Mouse (Mus musculus): ENCODE data around the gene Lmod3.

Lmod3 gene

GRCm38 (mm10) chr6:97252711-97253221, at the start of gene Lmod3:
Lmod3 (minus strand) TSS chr6:97252759.
- in situ Hi-C loops (cut with MboI, MseI) = loop anchor here (10.0 to 25.0 kb wide), 3 partner anchors 262 to 760 kb away; no protein-coding TSS in a partner anchor

GRCm38 (mm10) chr6:97302303-97302702, 49.7 kb upstream of the Lmod3 start:
- in situ Hi-C loops (cut with MboI, MseI) = no loop called here

GRCm38 (mm10) chr6:97300659-97301058, 48.1 kb upstream of the Lmod3 start:
- in situ Hi-C loops (cut with MboI, MseI) = no loop called here

GRCm38 (mm10) chr6:97300180-97300579, 47.6 kb upstream of the Lmod3 start:
- in situ Hi-C loops (cut with MboI, MseI) = no loop called here

- in situ Hi-C loops (cut with MboI, MseI) = loop anchor here (10.0 kb wide), 2 partner anchors 82 to 1728 kb away; partner anchors contain the start of gene Arl6ip5
These were observed 44.6 kb upstream of the Lmod3 start for GRCm38 (mm10) chr6:97297151-97297550.

GRCm38 (mm10) chr6:97295866-97296527, 43.4 kb upstream of the Lmod3 start:
- in situ Hi-C loops (cut with MboI, MseI) = loop anchor here (10.0 kb wide), 2 partner anchors 81 to 1729 kb away; partner anchors contain the start of gene Arl6ip5

GRCm38 (mm10) chr6:97295416-97295815, 42.9 kb upstream of the Lmod3 start:
- in situ Hi-C loops (cut with MboI, MseI) = loop anchor here (10.0 kb wide), 2 partner anchors 81 to 1729 kb away; partner anchors contain the start of gene Arl6ip5

- in situ Hi-C loops (cut with MboI, MseI) = loop anchor here (10.0 kb wide), 2 partner anchors 79 to 1731 kb away; partner anchors contain the start of gene Arl6ip5
These were observed 41.4 kb upstream of the Lmod3 start for GRCm38 (mm10) chr6:97293667-97294569.

GRCm38 (mm10) chr6:97292894-97293293, 40.3 kb upstream of the Lmod3 start:
- in situ Hi-C loops (cut with MboI, MseI) = loop anchor here (10.0 kb wide), 2 partner anchors 78 to 1732 kb away; partner anchors contain the start of gene Arl6ip5

- in situ Hi-C loops (cut with MboI, MseI) = loop anchor here (10.0 kb wide), 2 partner anchors 77 to 1733 kb away; partner anchors contain the start of gene Arl6ip5
These were observed 39.5 kb upstream of the Lmod3 start for GRCm38 (mm10) chr6:97292096-97292495.

- in situ Hi-C loops (cut with MboI, MseI) = loop anchor here (10.0 kb wide), 2 partner anchors 77 to 1733 kb away; partner anchors contain the start of gene Arl6ip5
These were observed 38.8 kb upstream of the Lmod3 start for GRCm38 (mm10) chr6:97291159-97291908.

GRCm38 (mm10) chr6:97290687-97291086, 38.1 kb upstream of the Lmod3 start:
- in situ Hi-C loops (cut with MboI, MseI) = loop anchor here (10.0 kb wide), 2 partner anchors 76 to 1734 kb away; partner anchors contain the start of gene Arl6ip5

GRCm38 (mm10) chr6:97289838-97290237, 37.3 kb upstream of the Lmod3 start:
- in situ Hi-C loops (cut with MboI, MseI) = loop anchor here (10.0 kb wide), 2 partner anchors 75 to 1735 kb away; partner anchors contain the start of gene Arl6ip5

- in situ Hi-C loops (cut with MboI, MseI) = no loop called here
These were observed 36.8 kb upstream of the Lmod3 start for GRCm38 (mm10) chr6:97289316-97289820.

- in situ Hi-C loops (cut with MboI, MseI) = no loop called here
These were observed 35.7 kb upstream of the Lmod3 start for GRCm38 (mm10) chr6:97288047-97288855.

- in situ Hi-C loops (cut with MboI, MseI) = no loop called here
These were observed 33.8 kb upstream of the Lmod3 start for GRCm38 (mm10) chr6:97286332-97286731.

- in situ Hi-C loops (cut with MboI, MseI) = no loop called here
These were observed 31.1 kb upstream of the Lmod3 start for GRCm38 (mm10) chr6:97283676-97284075.

GRCm38 (mm10) chr6:97278878-97279277, 26.3 kb upstream of the Lmod3 start:
- in situ Hi-C loops (cut with MboI, MseI) = loop anchor here (5.0 kb wide), 1 partner anchor 73 kb away; no protein-coding TSS in a partner anchor

GRCm38 (mm10) chr6:97278014-97278787, 25.6 kb upstream of the Lmod3 start:
- in situ Hi-C loops (cut with MboI, MseI) = loop anchor here (5.0 kb wide), 1 partner anchor 74 kb away; no protein-coding TSS in a partner anchor
